Mouse (Mus musculus): ENCODE measurements around the gene Gm17604.

DNA sequence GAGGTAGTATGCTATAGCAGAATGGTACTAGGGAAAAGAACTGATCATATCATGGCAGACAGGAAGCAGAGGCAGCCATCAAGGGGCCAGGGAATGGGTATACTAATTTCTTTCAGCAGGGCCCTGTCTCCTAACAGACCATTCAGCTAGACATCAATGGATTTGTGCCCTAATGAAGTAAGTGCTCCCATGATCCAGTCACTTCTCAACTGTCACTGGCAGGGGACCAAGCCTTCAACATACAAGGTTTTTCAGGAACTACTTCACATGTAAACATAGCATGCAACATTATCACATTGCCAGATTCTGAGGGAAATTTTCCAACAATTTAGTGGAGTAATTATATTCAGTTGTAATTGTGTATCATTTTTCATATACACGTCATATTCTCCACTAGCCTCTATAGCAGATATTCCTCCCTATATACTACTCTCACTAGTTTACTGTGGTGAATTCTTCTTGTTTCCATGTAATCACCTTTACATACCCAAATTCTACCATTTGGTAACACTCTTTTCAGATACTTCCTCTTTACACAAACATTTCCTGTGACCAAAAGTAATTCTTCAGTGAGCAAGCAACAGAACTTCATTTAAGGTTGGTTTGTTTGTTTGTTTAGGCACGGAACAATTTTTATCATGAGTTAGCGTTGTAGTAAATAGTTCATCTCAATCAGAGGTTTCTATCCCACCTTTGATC is 38.7 kb downstream of the Gm17604 start:
- TF ChIP-seq GATA1 (IDR thresholded peaks at IDR 0.05; ENCODE audit: borderline replicate concordance, low read length) (no peak), FLI1 (IDR thresholded peaks at IDR 0.05; ENCODE audit: low read length) (no peak)

Data from megakaryocyte, embryonic 14.5 days (primary cell).